Mouse (Mus musculus): Measurements from ENCODE around the gene Zfp704. TPM values are rescaled to one million over a fixed set of nuclear protein-coding genes. Genes with fewer than 3 reads are reported as not detected.

The Zfp704 gene
- total and polyA plus RNA-seq, 3 experiments = not detected

GRCm38 (mm10) chr3:9563562-9563961, 46.3 kb downstream of the Zfp704 start:
- Histone ChIP-seq H3K4me3 (replicated peaks in 1 of 3; ENCODE audit: low read depth in 2 of 3, low read length in 2 of 3, poor library complexity in 1 of 3) (no peak overlapping the region), H3K27ac (ENCODE audit: insufficient read depth, low read depth) (no peak overlapping the region), H3K4me2 (ENCODE audit: insufficient read depth, low read depth, poor library complexity, severe bottlenecking) (no peak overlapping the region), H3K79me2 (replicated peaks; ENCODE audit: control insufficient read depth, extremely low read depth, insufficient read depth, poor library complexity, severe bottlenecking) (no peaks in the 10 kb centered on the region), H3K36me3 (replicated peaks in 1 of 2; ENCODE audit: control insufficient read depth in 1 of 2, insufficient read depth in 1 of 2, low read length in 1 of 2) (no peaks in the 10 kb centered on the region), H3K9ac (ENCODE audit: insufficient read depth, low read depth) (no peak overlapping the region), H3K27me3 (replicated peaks) (no peaks in the 10 kb centered on the region), H3K9me3 (replicated peaks; ENCODE audit: low read length) (no peaks in the 10 kb centered on the region), H3K4me1 (ENCODE audit: control insufficient read depth in 1 of 2, insufficient read depth in 2 of 2) (peaks cover 0 to 4% of the 10 kb centered on the region in 2 experiments; a peak in 1 of 4 replicates)
- TF ChIP-seq UBTF (IDR thresholded peaks at IDR 0.05; ENCODE audit: low read depth, low read length) (no peak), POLR2A (IDR thresholded peaks at IDR 0.05; ENCODE audit: low read depth, low read length) (no peak), TBP (conservative IDR thresholded peaks at IDR 0.05; ENCODE audit: low read depth, low read length) (no peak)
- dilution Hi-C loops (cut with MboI; ENCODE audit: extremely low pct_ligation_motif_present, extremely low pct_unique_long_range_greater_than_20kb, low sequenced_read_pairs) (no loop called here), in situ Hi-C loops (cut with MboI; ENCODE audit: low pct_ligation_motif_present, low pct_unique_long_range_greater_than_20kb, low sequenced_read_pairs) (no loop called here)
- no peak for DNase-seq (ENCODE audit: extremely low read depth)

GRCm38 (mm10) chr3:9562649-9563328, 47.1 kb downstream of the Zfp704 start:
- H3K9me3 ChIP-seq (replicated peaks; ENCODE audit: low read length) = no peaks in the 10 kb centered on the region
- H3K4me1 ChIP-seq (ENCODE audit: control insufficient read depth in 1 of 2, insufficient read depth in 2 of 2) = peaks cover 0 to 4% of the 10 kb centered on the region in 2 experiments; a peak in 1 of 4 replicates
- H3K27ac ChIP-seq (ENCODE audit: insufficient read depth, low read depth) = no peak overlapping the region
- no peak for DNase-seq (ENCODE audit: extremely low read depth)
- dilution Hi-C loops (cut with MboI; ENCODE audit: extremely low pct_ligation_motif_present, extremely low pct_unique_long_range_greater_than_20kb, low sequenced_read_pairs) = no loop called here
- in situ Hi-C loops (cut with MboI; ENCODE audit: low pct_ligation_motif_present, low pct_unique_long_range_greater_than_20kb, low sequenced_read_pairs) = no loop called here
- H3K4me2 ChIP-seq (ENCODE audit: insufficient read depth, low read depth, poor library complexity, severe bottlenecking) = no peak overlapping the region
- TF ChIP-seq RAD21 (IDR thresholded peaks at IDR 0.05; ENCODE audit: low read depth, low read length) (no peak), ZMIZ1 (IDR thresholded peaks at IDR 0.05; ENCODE audit: low read depth, low read length) (no peak), CTCF (conservative IDR thresholded peaks at IDR 0.05 in 1 of 2, IDR thresholded peaks at IDR 0.05 in 1 of 2; ENCODE audit: low read depth in 2 of 2, low read length in 2 of 2) (no peak), USF2 (conservative IDR thresholded peaks at IDR 0.05; ENCODE audit: low read depth, low read length) (no peak), GABPA (IDR thresholded peaks at IDR 0.05; ENCODE audit: insufficient replicate concordance, low read depth, low read length) (no peak), ELF1 (IDR thresholded peaks at IDR 0.05; ENCODE audit: low read depth, low read length) (no peak)
- H3K27me3 ChIP-seq (replicated peaks) = no peaks in the 10 kb centered on the region
- H3K36me3 ChIP-seq (replicated peaks in 1 of 2; ENCODE audit: control insufficient read depth in 1 of 2, insufficient read depth in 1 of 2, low read length in 1 of 2) = no peaks in the 10 kb centered on the region
- no peak overlapping the region for H3K4me3 ChIP-seq (replicated peaks in 1 of 3; ENCODE audit: low read depth in 2 of 3, low read length in 2 of 3, poor library complexity in 1 of 3)
- H3K9ac ChIP-seq (ENCODE audit: insufficient read depth, low read depth) = no peak overlapping the region
- no peaks in the 10 kb centered on the region for H3K79me2 ChIP-seq (replicated peaks; ENCODE audit: control insufficient read depth, extremely low read depth, insufficient read depth, poor library complexity, severe bottlenecking)

- no peak overlapping the region for H3K4me2 ChIP-seq (ENCODE audit: insufficient read depth, low read depth, poor library complexity, severe bottlenecking)
- in situ Hi-C loops (cut with MboI; ENCODE audit: low pct_ligation_motif_present, low pct_unique_long_range_greater_than_20kb, low sequenced_read_pairs) (no loop called here), dilution Hi-C loops (cut with MboI; ENCODE audit: extremely low pct_ligation_motif_present, extremely low pct_unique_long_range_greater_than_20kb, low sequenced_read_pairs) (no loop called here)
- DNase-seq (ENCODE audit: extremely low read depth) = no peak
- no peak overlapping the region for H3K27ac ChIP-seq (ENCODE audit: insufficient read depth, low read depth)
- no peak overlapping the region for H3K9ac ChIP-seq (ENCODE audit: insufficient read depth, low read depth)
- no peaks in the 10 kb centered on the region for H3K79me2 ChIP-seq (replicated peaks; ENCODE audit: control insufficient read depth, extremely low read depth, insufficient read depth, poor library complexity, severe bottlenecking)
- no peaks in the 10 kb centered on the region for H3K4me1 ChIP-seq (ENCODE audit: control insufficient read depth in 1 of 2, insufficient read depth in 2 of 2)
- no peaks in the 10 kb centered on the region for H3K9me3 ChIP-seq (replicated peaks; ENCODE audit: low read length)
- no peaks in the 10 kb centered on the region for H3K36me3 ChIP-seq (replicated peaks in 1 of 2; ENCODE audit: control insufficient read depth in 1 of 2, insufficient read depth in 1 of 2, low read length in 1 of 2)
- no peaks in the 10 kb centered on the region for H3K27me3 ChIP-seq (replicated peaks)
- H3K4me3 ChIP-seq (replicated peaks in 1 of 3; ENCODE audit: low read depth in 2 of 3, low read length in 2 of 3, poor library complexity in 1 of 3) = no peak overlapping the region
- no peak for TF ChIP-seq GABPA (IDR thresholded peaks at IDR 0.05; ENCODE audit: insufficient replicate concordance, low read depth, low read length)
- no peak for TF ChIP-seq NRF1 (IDR thresholded peaks at IDR 0.05; ENCODE audit: low read depth, low read length)
- no peak for TF ChIP-seq POLR2A (IDR thresholded peaks at IDR 0.05; ENCODE audit: low read depth, low read length)
- TF ChIP-seq NELFE (IDR thresholded peaks at IDR 0.05; ENCODE audit: low read depth, low read length) = no peak
- TF ChIP-seq MAFK (IDR thresholded peaks at IDR 0.05; ENCODE audit: insufficient replicate concordance, low read length) = no peak
- TF ChIP-seq KAT2A (IDR thresholded peaks at IDR 0.05; ENCODE audit: insufficient replicate concordance, low read length) = no peak
- TF ChIP-seq MAX (IDR thresholded peaks at IDR 0.05; ENCODE audit: low read length) = no peak
- TF ChIP-seq E2F4 (IDR thresholded peaks at IDR 0.05; ENCODE audit: insufficient replicate concordance, low read depth, low read length) = no peak
- no peak for TF ChIP-seq USF2 (conservative IDR thresholded peaks at IDR 0.05; ENCODE audit: low read depth, low read length)
- no peak for TF ChIP-seq RAD21 (IDR thresholded peaks at IDR 0.05; ENCODE audit: low read depth, low read length)
- TF ChIP-seq MXI1 (IDR thresholded peaks at IDR 0.05; ENCODE audit: low read depth, low read length) = no peak
- no peak for TF ChIP-seq MYC (IDR thresholded peaks at IDR 0.05; ENCODE audit: low read depth, low read length)
- TF ChIP-seq CTCF (conservative IDR thresholded peaks at IDR 0.05 in 1 of 2, IDR thresholded peaks at IDR 0.05 in 1 of 2; ENCODE audit: low read depth in 2 of 2, low read length in 2 of 2) = no peak
- TF ChIP-seq PAX5 (IDR thresholded peaks at IDR 0.05; ENCODE audit: low read length) = no peak
- TF ChIP-seq POLR2AphosphoS2 (IDR thresholded peaks at IDR 0.05; ENCODE audit: low read depth, low read length) = no peak
- TF ChIP-seq USF1 (IDR thresholded peaks at IDR 0.05; ENCODE audit: low read depth, low read length) = no peak
- TF ChIP-seq ZC3H11A (IDR thresholded peaks at IDR 0.05; ENCODE audit: low read depth, low read length) = no peak
Measured at GRCm38 (mm10) chr3:9557778-9558560, 51.9 kb downstream of the Zfp704 start.

All from CH12.LX (cell line).